Mouse (Mus musculus): ENCODE measurements around the gene Prss2. TPM values are rescaled to one million over a fixed set of nuclear protein-coding genes. Genes with fewer than 3 reads are reported as not detected.
A peak's percentile ranks its signal among the peaks of the same experiment; 100 is the strongest.
"Not testable (repeated sequence)": the region's sequence is repeated elsewhere in the genome, so short reads cannot be mapped to it uniquely, and the experiment has no call there.

The Prss2 gene
- total RNA-seq, 2 experiments from 2014 or later, result not detected

DNA sequence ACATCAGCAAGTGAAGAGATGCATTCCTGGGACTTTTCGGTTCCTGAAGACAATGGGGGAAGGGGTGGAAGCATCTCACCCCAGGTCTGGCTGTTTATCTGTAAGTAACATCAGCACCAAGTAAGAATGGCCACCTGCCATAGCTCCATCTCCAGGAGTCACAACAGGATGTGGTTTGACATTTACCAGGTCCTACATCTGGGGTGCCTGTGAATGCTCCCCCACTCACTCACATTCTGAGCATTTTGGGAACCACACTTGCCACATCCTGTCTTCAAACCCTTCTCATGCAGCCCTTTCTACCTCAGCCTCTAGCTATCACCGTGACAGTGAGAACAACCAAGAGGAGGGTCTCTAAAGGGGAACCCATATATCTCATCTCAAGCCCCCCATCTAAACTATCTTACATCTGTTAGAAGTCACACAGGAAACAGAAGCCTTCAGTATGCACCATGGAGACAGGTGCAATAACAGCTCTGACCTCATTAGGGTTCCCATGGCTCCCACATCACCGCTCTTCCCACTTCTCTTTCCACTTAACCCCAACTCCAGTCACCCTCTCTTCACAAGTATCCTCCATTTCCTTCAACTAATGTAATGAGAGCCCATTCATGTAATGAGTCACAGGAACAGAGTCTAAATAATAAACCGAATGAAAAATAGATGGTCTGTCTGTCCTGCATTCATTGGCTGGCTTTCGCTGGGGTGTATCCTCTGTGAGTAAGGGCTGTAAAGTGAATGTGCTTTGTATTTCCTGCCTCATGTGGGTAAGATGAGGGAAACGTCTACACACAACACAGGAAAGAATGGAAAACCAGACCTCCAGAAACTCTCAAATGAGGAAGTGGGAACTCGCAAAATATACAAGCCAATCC, 32.9 kb downstream of the Prss2 start:
- DNase-seq (ENCODE audit: low spot score in 2 of 2), result no peak

DNA sequence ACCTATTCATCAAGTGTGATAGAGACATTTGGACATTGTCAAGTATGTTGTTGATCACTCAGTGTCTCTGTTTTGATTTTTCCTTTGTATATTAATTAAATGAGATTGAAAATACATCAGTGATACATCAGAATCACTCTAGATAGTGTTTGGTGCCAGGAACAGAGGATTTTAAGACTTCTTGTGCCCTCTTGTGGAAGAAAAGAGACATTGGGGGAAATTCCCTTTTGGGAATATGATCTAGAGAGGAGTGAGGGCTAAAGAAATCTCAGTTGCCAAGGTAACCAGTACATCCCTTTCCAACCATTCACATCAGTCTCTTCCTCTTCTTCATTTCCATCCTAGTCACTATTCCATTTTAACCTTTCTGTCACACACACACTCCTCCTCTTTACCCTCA, 34.8 kb downstream of the Prss2 start:
- peak in 1 of 2 experiments; percentile 30 for DNase-seq (ENCODE audit: low spot score in 2 of 2)

DNA sequence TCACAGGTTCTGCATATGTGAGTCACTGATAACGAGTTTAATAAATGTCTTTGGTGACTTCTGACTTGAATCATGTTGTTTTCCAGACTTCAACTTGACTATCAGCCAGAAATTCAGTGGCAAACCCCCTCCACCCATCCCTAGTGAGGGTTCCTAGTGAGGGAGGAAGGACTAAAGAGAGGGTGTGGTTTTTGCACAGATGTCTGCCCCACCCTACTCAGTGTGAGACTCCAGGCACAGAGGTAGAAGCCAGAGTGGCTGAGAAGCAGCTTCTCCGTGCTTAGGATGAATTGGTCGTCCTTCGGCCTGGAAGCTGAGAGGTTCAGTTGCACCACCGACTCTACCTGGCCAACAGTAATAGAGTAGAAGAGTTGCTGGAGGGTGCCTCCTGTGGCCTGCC, 35.9 kb downstream of the Prss2 start:
- no peak for DNase-seq (ENCODE audit: low spot score in 2 of 2)

- no peak for DNase-seq (ENCODE audit: low spot score in 2 of 2)
These were observed 36.7 kb downstream of the Prss2 start for GRCm38 (mm10) chr6:41558271-41558670.

- DNase-seq (ENCODE audit: low spot score in 2 of 2), result no peak
These were observed 37.7 kb downstream of the Prss2 start for GRCm38 (mm10) chr6:41559331-41559730.

GRCm38 (mm10) chr6:41560273-41560672, 38.7 kb downstream of the Prss2 start:
- DNase-seq (ENCODE audit: low spot score in 2 of 2), result peak; percentile 17 to 47

GRCm38 (mm10) chr6:41562598-41562997, 41.0 kb downstream of the Prss2 start:
- no peak for DNase-seq (ENCODE audit: low spot score in 2 of 2)

- DNase-seq (ENCODE audit: low spot score in 2 of 2), result not testable (repeated sequence)
These were observed 41.7 kb downstream of the Prss2 start for GRCm38 (mm10) chr6:41563104-41563951.

DNA sequence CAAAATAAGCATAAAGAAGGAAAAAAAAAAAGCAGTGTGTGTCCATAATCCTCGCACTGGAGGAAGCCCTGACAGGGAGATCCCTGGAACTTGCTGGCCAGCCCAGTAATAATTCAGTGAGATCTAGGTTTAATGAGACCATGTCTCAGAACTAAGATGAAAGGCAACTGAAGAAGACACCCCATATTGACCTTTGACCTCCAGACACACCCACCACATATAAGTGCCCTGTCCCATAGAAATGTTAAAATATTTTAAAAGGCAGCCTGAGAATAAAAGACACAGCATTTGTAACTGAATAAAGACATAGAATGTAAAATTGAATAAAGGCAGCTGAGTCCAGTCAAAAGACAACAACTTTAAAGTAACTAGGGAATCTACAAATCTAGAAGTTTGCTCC, 43.7 kb downstream of the Prss2 start:
- no peak for DNase-seq (ENCODE audit: low spot score in 2 of 2)

DNA sequence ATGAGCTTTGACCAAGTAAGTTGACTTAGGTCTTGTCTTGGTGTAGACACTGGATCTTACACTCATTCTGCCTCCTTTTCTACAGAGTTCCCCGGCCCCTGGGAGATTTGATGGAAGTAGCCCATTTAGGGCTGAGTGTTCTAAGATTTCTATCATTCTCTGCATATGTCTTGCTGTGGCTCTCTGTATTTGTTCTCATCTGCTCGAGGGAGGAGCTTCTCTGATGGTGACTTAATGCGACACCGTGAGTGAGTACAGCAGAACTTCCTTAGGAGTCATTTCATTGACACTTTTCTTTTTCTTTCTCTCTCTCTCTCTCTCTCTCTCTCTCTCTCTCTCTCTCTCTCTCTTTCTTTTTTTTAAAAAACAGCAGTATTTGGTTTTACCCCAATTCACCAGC, 45.4 kb downstream of the Prss2 start:
- DNase-seq (ENCODE audit: low spot score in 2 of 2), result no peak

DNA sequence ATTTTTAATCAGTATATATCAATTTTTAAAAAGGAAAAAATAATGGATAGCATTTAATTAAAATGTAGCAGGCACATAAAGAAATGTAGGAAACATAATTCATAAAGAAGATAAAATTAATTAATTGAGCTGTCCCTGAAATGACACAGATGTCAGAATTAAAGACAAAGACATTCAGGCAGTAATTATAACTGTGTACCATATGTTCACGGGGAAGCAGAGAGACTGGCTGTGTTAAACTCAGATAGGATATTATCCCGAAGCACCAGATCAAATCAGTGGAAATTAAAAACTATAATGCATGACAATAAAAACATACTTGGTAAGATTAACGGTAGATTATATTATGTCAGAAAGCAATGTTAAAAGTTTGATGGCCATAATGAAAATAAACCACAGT, 47.5 kb downstream of the Prss2 start:
- DNase-seq (ENCODE audit: low spot score in 2 of 2), result no peak

Other genes with a start within 250 kb of the Prss2 start
- not detected for gene Try4, start 219.5 kb upstream of the Prss2 start, total RNA-seq (2021)
- gene Try5, start 204.9 kb upstream of the Prss2 start, total RNA-seq (2021), result not detected
- not detected for gene Try10, start 167.7 kb upstream of the Prss2 start, total RNA-seq (2021)
- gene Prss3, start 144.1 kb upstream of the Prss2 start, total RNA-seq (2021), result not detected
- gene Gm5771, start 129.4 kb upstream of the Prss2 start, total RNA-seq (2021), result not detected
- gene Gm10334, start 75.6 kb upstream of the Prss2 start, total RNA-seq (2021), result not detected
- not detected for gene Prss1, start 62.9 kb upstream of the Prss2 start, total RNA-seq (2021)
- 10 to 100 TPM; 61.1 to 62.1 TPM for gene Ephb6, start 83.7 kb downstream of the Prss2 start, total RNA-seq (2021)
- under 1 TPM in 1 of 2 experiments, not detected in 1; 0.88 TPM for gene Trpv6, start 114.6 kb downstream of the Prss2 start, total RNA-seq (2021)
- gene Trpv5, start 159.0 kb downstream of the Prss2 start, total RNA-seq (2021), result not detected
- gene Llcfc1, start 162.6 kb downstream of the Prss2 start, total RNA-seq (2021), result not detected
- not detected for gene Kel, start 182.6 kb downstream of the Prss2 start, total RNA-seq (2021)